Mouse (Mus musculus): ENCODE results near the gene Sde2.
"Not testable (repeated sequence)": the region's sequence is repeated elsewhere in the genome, so short reads cannot be mapped to it uniquely, and the experiment has no call there.

Gene Sde2

GRCm38 (mm10) chr1:180883731-180884130 lies 32.8 kb downstream of the Sde2 start:
- DNase-seq (ENCODE audit: low spot score in 2 of 2): no peak

DNA sequence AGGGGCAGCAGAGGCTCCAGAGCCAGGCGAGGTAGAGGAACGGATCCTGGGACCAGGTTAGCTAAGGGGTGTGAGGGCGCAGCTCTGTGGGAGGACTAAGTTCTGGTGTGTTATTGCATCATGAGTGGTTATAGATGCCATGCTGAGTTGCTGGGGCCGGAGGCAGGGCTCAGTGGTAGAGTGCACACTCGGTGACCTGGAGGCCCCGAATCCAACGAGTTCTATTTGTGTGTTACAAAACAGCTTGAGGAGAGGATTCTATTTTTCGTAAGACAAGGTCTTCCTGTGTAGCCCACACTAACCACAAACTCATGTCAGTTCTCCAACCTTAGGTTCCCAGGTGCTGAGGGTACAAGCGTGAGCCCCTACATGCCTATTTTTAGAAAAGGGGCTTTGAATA lies 33.6 kb downstream of the Sde2 start:
- no peak for DNase-seq (ENCODE audit: low spot score in 2 of 2)

DNA sequence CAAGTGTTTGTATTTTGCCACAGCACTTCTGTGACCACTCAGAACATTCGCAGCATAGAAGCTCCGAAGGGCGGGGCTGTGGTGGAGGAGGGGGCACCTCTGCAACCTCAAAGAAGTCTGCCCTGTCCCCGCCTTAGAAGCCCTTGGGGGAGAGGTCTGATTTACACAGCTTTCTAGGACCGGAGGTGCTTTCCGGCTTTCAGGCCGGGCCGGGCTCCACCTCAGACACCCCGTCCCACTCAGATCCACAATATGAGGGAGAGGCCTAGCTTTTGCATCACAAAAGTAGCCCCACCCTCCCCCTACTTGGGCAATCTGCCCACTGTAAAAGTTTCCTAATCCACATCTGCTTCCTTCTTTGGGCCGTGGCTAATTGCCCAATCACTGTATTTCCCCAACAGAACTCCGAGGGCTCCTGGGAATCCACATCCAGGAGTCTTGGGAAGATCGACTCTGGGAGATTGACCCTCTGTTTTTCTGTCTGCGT lies 37.7 kb downstream of the Sde2 start:
- DNase-seq (ENCODE audit: low spot score in 2 of 2): peak; percentile 87 to 90

DNA sequence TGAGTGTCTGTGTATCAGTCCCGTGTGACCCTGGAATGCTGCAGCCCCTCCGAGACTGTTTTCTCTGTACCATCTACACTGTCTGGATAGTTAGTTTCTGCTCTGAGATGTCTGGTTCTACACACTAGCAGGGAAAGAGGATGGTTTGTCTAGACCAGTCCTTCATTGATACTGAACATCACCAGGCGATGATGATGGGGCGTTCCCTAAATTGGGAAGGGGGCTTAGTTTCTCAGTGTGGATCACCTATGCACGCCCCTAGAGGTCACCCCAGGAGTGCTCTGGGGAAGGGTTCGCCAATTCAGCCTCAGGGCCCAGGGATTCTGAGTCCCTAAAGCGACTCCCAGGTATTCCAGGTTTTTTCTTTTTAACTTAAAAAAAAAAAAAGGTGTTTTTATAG lies 38.2 kb downstream of the Sde2 start:
- no peak for DNase-seq (ENCODE audit: low spot score in 2 of 2)

GRCm38 (mm10) chr1:180889841-180890240 lies 38.9 kb downstream of the Sde2 start:
- no peak for DNase-seq (ENCODE audit: low spot score in 2 of 2)

DNA sequence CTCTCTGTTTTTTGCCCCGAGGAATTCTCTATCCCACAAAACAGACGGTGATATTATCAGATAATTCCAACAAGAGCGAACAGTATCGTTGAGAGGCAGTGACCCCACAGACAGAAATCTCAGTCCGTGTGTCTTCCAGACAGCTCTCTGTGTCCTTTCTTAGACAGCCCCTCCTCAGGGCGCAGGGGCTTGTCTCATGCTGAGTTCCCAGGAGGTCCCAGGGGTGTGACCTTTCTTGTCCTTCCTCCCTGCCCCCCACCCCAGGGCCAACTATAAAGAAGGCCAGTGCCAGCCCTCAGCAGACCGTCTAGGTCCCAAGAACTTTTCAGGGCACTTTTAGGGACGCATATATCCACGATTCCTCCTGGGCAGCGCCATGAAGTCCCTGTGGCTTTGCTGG lies 41.9 kb downstream of the Sde2 start, which contains the start of gene Lefty2:
Gene Lefty2 (plus strand): TSS at position 301 of the 400 bp plus-strand sequence.
- no peak for DNase-seq (ENCODE audit: low spot score in 2 of 2)

DNA sequence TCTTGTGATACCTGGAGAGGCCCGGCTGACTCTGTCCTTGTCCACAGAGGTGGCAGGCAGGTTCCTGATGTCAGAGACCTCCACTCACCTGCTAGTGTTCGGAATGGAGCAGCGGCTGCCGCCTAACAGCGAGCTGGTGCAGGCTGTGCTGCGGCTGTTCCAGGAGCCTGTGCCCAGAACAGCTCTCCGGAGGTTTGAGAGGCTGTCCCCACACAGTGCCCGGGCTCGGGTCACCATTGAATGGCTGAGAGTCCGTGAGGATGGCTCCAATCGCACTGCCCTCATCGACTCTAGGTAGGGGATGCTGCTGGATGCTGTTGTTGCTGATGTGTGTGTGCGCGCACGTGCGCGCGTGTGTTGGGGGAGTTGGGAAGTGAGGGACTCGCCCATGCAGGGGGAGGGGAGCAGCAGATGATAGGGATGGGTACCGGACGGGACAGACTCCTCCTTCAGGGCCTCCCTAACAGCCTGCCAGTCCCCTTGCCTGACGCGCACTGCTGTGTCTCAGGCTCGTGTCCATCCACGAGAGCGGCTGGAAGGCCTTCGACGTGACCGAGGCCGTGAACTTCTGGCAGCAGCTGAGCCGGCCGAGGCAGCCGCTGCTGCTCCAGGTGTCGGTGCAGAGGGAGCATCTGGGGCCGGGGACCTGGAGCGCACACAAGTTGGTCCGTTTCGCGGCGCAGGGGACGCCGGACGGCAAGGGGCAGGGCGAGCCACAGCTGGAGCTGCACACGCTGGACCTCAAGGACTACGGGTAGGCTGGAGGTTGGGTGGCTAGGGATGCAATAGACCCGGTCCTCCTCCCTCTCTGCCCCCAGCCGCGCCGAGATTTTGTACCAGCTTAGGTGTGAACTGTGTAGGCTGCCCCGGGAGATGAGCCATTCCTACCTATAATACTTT lies 43.4 kb downstream of the Sde2 start:
- not testable (repeated sequence) for DNase-seq (ENCODE audit: low spot score in 2 of 2)

- DNase-seq (ENCODE audit: low spot score in 2 of 2): no peak
These were observed 50.2 kb downstream of the Sde2 start for GRCm38 (mm10) chr1:180901107-180901506.

GRCm38 (mm10) chr1:180902915-180903314 lies 52.0 kb downstream of the Sde2 start:
- DNase-seq (ENCODE audit: low spot score in 2 of 2): no peak

- DNase-seq (ENCODE audit: low spot score in 2 of 2): peak in 1 of 2 experiments; percentile 29
These were observed 52.7 kb downstream of the Sde2 start for GRCm38 (mm10) chr1:180903666-180904038.

- peak; percentile 87 to 93 for DNase-seq (ENCODE audit: low spot score in 2 of 2)
These were observed 53.3 kb downstream of the Sde2 start, which contains the start of gene Pycr2 for GRCm38 (mm10) chr1:180904039-180904814. Gene Pycr2 (plus strand): TSS chr1:180904293.

- no peak for DNase-seq (ENCODE audit: low spot score in 2 of 2)
These were observed 53.8 kb downstream of the Sde2 start for GRCm38 (mm10) chr1:180904815-180905080.

DNA sequence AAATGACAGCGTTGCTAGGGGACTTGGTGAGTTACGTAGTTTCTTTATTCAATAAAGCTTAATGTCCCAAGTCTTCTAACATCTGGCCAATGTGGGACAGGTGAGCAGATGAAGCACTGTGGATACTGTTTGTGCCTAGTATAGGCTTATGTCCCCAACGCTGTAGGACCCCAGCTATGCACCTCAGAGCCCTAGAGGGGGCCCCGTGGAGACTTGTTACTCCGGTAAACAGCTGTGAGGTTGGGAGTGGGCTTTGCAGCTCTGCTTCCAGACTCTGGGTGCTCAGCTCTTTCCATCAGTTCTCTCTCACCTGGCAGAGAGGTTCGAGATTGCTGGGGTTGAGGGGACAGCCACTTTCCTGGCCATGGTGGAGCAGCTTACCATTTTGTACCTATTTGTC lies 54.4 kb downstream of the Sde2 start:
- DNase-seq (ENCODE audit: low spot score in 2 of 2): no peak

DNA sequence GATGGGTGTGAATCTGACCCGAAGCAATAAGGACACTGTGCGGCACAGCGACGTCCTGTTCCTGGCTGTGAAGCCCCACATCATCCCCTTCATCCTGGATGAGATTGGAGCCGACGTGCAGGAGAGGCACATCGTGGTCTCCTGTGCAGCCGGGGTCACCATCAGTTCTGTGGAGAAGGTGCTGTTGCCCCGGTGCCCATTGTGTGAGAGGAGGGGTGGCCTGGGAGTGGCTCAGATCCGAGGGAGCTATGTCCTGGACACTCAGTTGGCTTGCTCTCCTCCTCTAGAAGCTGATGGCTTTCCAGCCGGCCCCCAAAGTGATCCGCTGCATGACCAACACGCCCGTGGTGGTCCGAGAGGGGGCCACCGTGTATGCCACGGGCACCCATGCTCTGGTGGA lies 54.9 kb downstream of the Sde2 start:
- DNase-seq (ENCODE audit: low spot score in 2 of 2): no peak

- no peak for DNase-seq (ENCODE audit: low spot score in 2 of 2)
These were observed 55.7 kb downstream of the Sde2 start for GRCm38 (mm10) chr1:180906461-180907147.

DNA sequence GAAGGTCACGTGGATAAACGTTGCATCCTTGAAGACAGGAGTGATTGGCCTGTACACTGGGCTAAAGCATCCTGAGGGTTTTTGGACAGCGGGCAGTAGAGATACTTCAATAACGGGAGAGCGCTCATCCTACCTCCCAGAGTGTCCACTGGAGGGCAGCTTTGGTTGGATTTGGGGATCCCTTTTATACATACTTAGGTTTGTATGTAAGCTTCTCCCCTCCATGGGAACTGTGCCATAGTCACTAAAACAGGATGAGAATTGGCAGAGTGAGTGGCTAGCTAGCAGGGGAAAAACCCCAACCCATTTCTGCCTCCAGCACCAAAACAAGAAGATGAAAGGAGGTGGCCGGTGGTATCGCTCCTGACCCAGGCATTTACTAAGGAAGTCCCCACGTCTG lies 60.2 kb downstream of the Sde2 start:
- DNase-seq (ENCODE audit: low spot score in 2 of 2): no peak

- DNase-seq (ENCODE audit: low spot score in 2 of 2): peak; percentile 32 to 35
These were observed 60.8 kb downstream of the Sde2 start for GRCm38 (mm10) chr1:180911653-180912287.

- DNase-seq (ENCODE audit: low spot score in 2 of 2): no peak
These were observed 61.9 kb downstream of the Sde2 start for GRCm38 (mm10) chr1:180912792-180913191.

DNA sequence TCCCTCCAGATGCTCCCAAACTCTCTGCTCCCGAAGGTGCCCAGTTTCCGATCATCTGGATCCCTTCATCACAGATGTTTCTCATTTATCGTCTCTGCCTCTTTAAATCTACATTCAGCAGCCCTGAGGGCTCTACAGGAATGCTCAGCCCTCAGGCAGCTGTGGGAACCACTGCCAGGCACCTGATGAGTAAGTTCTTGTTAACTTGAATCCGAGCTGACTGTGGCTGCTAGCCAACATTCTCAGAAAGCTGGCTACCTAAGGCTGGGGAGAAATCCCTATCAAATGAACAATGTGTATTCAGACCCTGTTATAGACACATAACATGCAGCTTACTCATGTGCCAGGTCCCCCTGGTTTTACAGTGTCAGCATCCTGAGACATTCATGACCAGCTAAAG lies 62.9 kb downstream of the Sde2 start:
- DNase-seq (ENCODE audit: low spot score in 2 of 2): no peak

- DNase-seq (ENCODE audit: low spot score in 2 of 2): no peak
These were observed 65.5 kb downstream of the Sde2 start for GRCm38 (mm10) chr1:180916425-180916824.

DNA sequence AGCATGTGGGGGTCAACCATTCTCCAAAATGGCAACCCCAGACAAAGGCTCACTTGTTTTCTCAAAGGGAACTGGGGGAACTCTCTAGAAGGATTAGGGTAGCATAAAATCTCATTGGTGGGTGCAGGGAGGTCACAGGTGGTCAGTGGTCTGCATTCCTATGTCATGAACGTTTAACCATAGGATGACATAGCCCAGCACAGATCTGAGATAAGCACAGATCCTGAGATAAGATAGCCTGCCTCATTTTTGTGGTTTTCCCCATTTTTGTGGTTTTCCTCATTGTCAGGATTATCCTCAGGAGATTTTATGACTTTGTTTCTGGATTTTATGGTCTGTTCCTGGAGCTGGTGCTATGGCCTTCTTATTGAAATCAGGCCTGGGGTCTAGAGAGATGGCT lies 66.1 kb downstream of the Sde2 start:
- DNase-seq (ENCODE audit: low spot score in 2 of 2): no peak
